Mouse (Mus musculus) heart, postnatal 0 days (tissue): Measurements from ENCODE around the gene Zcchc10. TPM values are rescaled to one million over a fixed set of nuclear protein-coding genes. Genes with fewer than 3 reads are reported as not detected.
"Not testable (repeated sequence)": the region's sequence is repeated elsewhere in the genome, so short reads cannot be mapped to it uniquely, and the experiment has no call there.

Source experiments
- ATAC-seq: fragments of 200-750 bp; cut with Nextera tagmentation; 2 replicates; pipeline ENCODE4 v1.8.0; 2017; ENCODE audit warnings: low read depth, moderate number of reproducible peaks, moderate library complexity; ENCODE audit not compliant: insufficient read depth
- DNase-seq: peaks from one replicate; pipeline ENCODE4 v3.0.0-alpha.2; 2016; ENCODE audit warnings: low spot score
- H3K27ac ChIP-seq: fragments of 300-500 bp; sonication (generic); 2 replicates; pipeline ENCODE4 v1.5.1; 2014; ENCODE audit warnings: low read depth, mild to moderate bottlenecking
- H3K27me3 ChIP-seq: fragments of 300-500 bp; sonication (generic); 2 replicates; pipeline ENCODE4 v1.6.1; 2014; ENCODE audit warnings: low read length, mixed read lengths; ENCODE audit not compliant: control insufficient read depth, insufficient read depth
- H3K36me3 ChIP-seq: fragments of 300-500 bp; sonication (generic); replicated peaks from 2 replicates; pipeline ENCODE4 v1.6.1; 2014; ENCODE audit warnings: low read length, mixed read lengths; ENCODE audit not compliant: control insufficient read depth, insufficient read depth
- H3K4me1 ChIP-seq: fragments of 300-500 bp; sonication (generic); 2 replicates; pipeline ENCODE4 v1.6.1; 2014; ENCODE audit warnings: antibody characterized with exemption; ENCODE audit not compliant: control insufficient read depth, insufficient read depth
- H3K4me2 ChIP-seq: fragments of 300-500 bp; sonication (generic); 2 replicates; pipeline ENCODE4 v1.6.1; 2014; ENCODE audit warnings: low read depth, mild to moderate bottlenecking, low read length, moderate library complexity
- H3K4me3 ChIP-seq: fragments of 300-500 bp; sonication (generic); 2 replicates; pipeline ENCODE4 v1.5.1; 2014; ENCODE audit warnings: low read depth, low read length
- H3K9ac ChIP-seq: fragments of 300-500 bp; sonication (generic); replicated peaks from 2 replicates; pipeline ENCODE4 v1.6.1; 2014; ENCODE audit warnings: low read depth, low read length, mixed read lengths
- H3K9me3 ChIP-seq: fragments of 300-500 bp; sonication (generic); replicated peaks from 2 replicates; pipeline ENCODE4 v1.6.1; 2016; ENCODE audit warnings: low read length; ENCODE audit not compliant: control insufficient read depth
- CTCF ChIP-seq: IDR thresholded peaks from 2 replicates; pipeline ENCODE4 v1.5.1; 2016; ENCODE audit warnings: antibody characterized with exemption, control low read depth, low read depth
- EP300 ChIP-seq: IDR thresholded peaks from 2 replicates; pipeline ENCODE4 v1.6.1; 2016; ENCODE audit warnings: antibody characterized with exemption, low read depth
- WGBS: fragments of 180-500 bp; shearing (Covaris S2); extraction: QIAGEN DNeasy Blood & Tissue Kit; methylation state at CpG from one replicate; pipeline ENCODE4 v1.1.7; 2014; 5-methylcytosine and 5-hydroxymethylcytosine counted together
- polyA plus RNA-seq: library from polyadenylated mRNA; unstranded; fragments of >200 nt; fragmentation: Nextera tagmentation; extraction: Ambion mirVana; gene quantifications from 2 replicates; pipeline ENCODE4 v1.2.1, GENCODE M21; 2015
- total RNA-seq: library from RNA; depleted of rRNA; stranded (reverse); fragments of >200 nt; gene quantifications from 2 replicates; pipeline ENCODE4 v1.2.3, GENCODE M21; 2014; ENCODE audit warnings: low replicate concordance

Gene Zcchc10
- total and polyA plus RNA-seq, 2 experiments from 2014 or later = 15.3 TPM; not detected in 1

- Histone ChIP-seq H3K4me2 (no peak overlapping the region), H3K9me3 (no peaks in the 10 kb centered on the region), H3K4me1 (peaks cover 25% of the 10 kb centered on the region), H3K27me3 (no peaks in the 10 kb centered on the region), H3K4me3 (no peak overlapping the region), H3K27ac (peak overlapping the region; percentile 98), H3K36me3 (no peaks in the 10 kb centered on the region), H3K9ac (0 out of 2 replicates have a peak overlapping the region, but pooled peaks have one; percentile 36)
- DNase-seq = peak; percentile 98
- TF ChIP-seq CTCF = no peak
- TF ChIP-seq EP300 = peak; percentile 58; the same call in 1 of the 2 replicates
- 5% methylated on average over 2 of the region's 2 CpGs for WGBS
- peak; percentile 89 for ATAC-seq
Observed at GRCm38 (mm10) chr11:53308884-53309310, 15.6 kb upstream of the Zcchc10 start.

- peak overlapping the region; percentile 47; the same call in 1 of the 2 replicates for H3K27ac ChIP-seq
- H3K9ac ChIP-seq = no peak overlapping the region
- 45% methylated on average over 1 of the region's 1 CpGs for WGBS
- H3K4me3 ChIP-seq = no peak overlapping the region
- DNase-seq (no peak), ATAC-seq (no peak)
- H3K27me3 ChIP-seq = no peaks in the 10 kb centered on the region
- H3K4me1 ChIP-seq = peaks cover 25% of the 10 kb centered on the region
- no peaks in the 10 kb centered on the region for H3K9me3 ChIP-seq
- no peak overlapping the region for H3K4me2 ChIP-seq
- no peaks in the 10 kb centered on the region for H3K36me3 ChIP-seq
- TF ChIP-seq CTCF = no peak
- no peak for TF ChIP-seq EP300
Observed at GRCm38 (mm10) chr11:53311385-53311784, 13.1 kb upstream of the Zcchc10 start.

- H3K4me2 ChIP-seq, H3K27me3 ChIP-seq, H3K9ac ChIP-seq, H3K27ac ChIP-seq, ATAC-seq, H3K36me3 ChIP-seq, H3K9me3 ChIP-seq, DNase-seq, H3K4me3 ChIP-seq: not testable (repeated sequence)
- WGBS = 70% methylated on average over 1 of the region's 1 CpGs
- H3K4me1 ChIP-seq = peaks cover 20% of the 10 kb centered on the region
Observed at GRCm38 (mm10) chr11:53312823-53313222, 11.7 kb upstream of the Zcchc10 start.

- no peaks in the 10 kb centered on the region for H3K36me3 ChIP-seq
- no peak overlapping the region for H3K4me2 ChIP-seq
- no peaks in the 10 kb centered on the region for H3K27me3 ChIP-seq
- peak; percentile 49 for ATAC-seq
- TF ChIP-seq CTCF (no peak), EP300 (peak; percentile 28; the same call in 1 of the 2 replicates)
- no peak overlapping the region for H3K4me3 ChIP-seq
- WGBS = 8% methylated on average over 1 of the region's 1 CpGs
- no peaks in the 10 kb centered on the region for H3K9me3 ChIP-seq
- peaks cover 6% of the 10 kb centered on the region for H3K4me1 ChIP-seq
- H3K9ac ChIP-seq = no peak overlapping the region
- peak overlapping the region; percentile 39; the same call in 1 of the 2 replicates for H3K27ac ChIP-seq
- DNase-seq = peak; percentile 59
Observed at GRCm38 (mm10) chr11:53314770-53315173, 9.7 kb upstream of the Zcchc10 start.

GRCm38 (mm10) chr11:53316996-53317395 lies 7.5 kb upstream of the Zcchc10 start:
- no peaks in the 10 kb centered on the region for H3K27me3 ChIP-seq
- TF ChIP-seq CTCF (no peak), EP300 (no peak)
- 42% methylated on average over 6 of the region's 6 CpGs for WGBS
- H3K36me3 ChIP-seq = no peaks in the 10 kb centered on the region
- no peak overlapping the region for H3K4me2 ChIP-seq
- DNase-seq (no peak), ATAC-seq (no peak)
- H3K9me3 ChIP-seq = no peaks in the 10 kb centered on the region
- H3K27ac ChIP-seq = no peak overlapping the region
- H3K9ac ChIP-seq = no peak overlapping the region
- no peaks in the 10 kb centered on the region for H3K4me1 ChIP-seq
- H3K4me3 ChIP-seq = no peak overlapping the region

GRCm38 (mm10) chr11:53318041-53318440 lies 6.4 kb upstream of the Zcchc10 start:
- no peaks in the 10 kb centered on the region for H3K27me3 ChIP-seq
- WGBS = 84% methylated on average over 7 of the region's 7 CpGs
- H3K36me3 ChIP-seq = no peaks in the 10 kb centered on the region
- no peaks in the 10 kb centered on the region for H3K4me1 ChIP-seq
- ATAC-seq (no peak), DNase-seq (no peak)
- no peaks in the 10 kb centered on the region for H3K9me3 ChIP-seq
- no peak overlapping the region for H3K4me3 ChIP-seq
- no peak overlapping the region for H3K9ac ChIP-seq
- H3K27ac ChIP-seq = no peak overlapping the region
- TF ChIP-seq CTCF (no peak), EP300 (no peak)
- H3K4me2 ChIP-seq = no peak overlapping the region

GRCm38 (mm10) chr11:53318568-53318967 lies 5.9 kb upstream of the Zcchc10 start:
- DNase-seq, H3K27ac ChIP-seq, H3K36me3 ChIP-seq, ATAC-seq, H3K4me1 ChIP-seq, H3K27me3 ChIP-seq, H3K9ac ChIP-seq, H3K4me2 ChIP-seq, H3K9me3 ChIP-seq, H3K4me3 ChIP-seq: not testable (repeated sequence)
- WGBS = 84% methylated on average over 3 of the region's 3 CpGs

GRCm38 (mm10) chr11:53319867-53320266 lies 4.6 kb upstream of the Zcchc10 start:
- H3K4me3 ChIP-seq, H3K4me1 ChIP-seq, H3K36me3 ChIP-seq, H3K9me3 ChIP-seq, H3K9ac ChIP-seq, ATAC-seq, DNase-seq, H3K4me2 ChIP-seq, H3K27ac ChIP-seq, H3K27me3 ChIP-seq: not testable (repeated sequence)
- WGBS = 87% methylated on average over 13 of the region's 13 CpGs
